Mouse (Mus musculus): Measurements from ENCODE around the gene Ankar. TPM values are rescaled to one million over a fixed set of nuclear protein-coding genes. Genes with fewer than 3 reads are reported as not detected.
A peak's percentile ranks its signal among the peaks of the same experiment; 100 is the strongest.

Ankar gene
- polyA plus RNA-seq (2012; rRNA removed) = 17.7 and 20.6 TPM in 2 replicates

GRCm38 (mm10) chr1:72700479-72700878, at the start of gene Ankar:
TSS of gene Ankar (minus strand) at chr1:72700579.
- peak; percentile 81 for TF ChIP-seq POLR2A (IDR thresholded peaks at IDR 0.05; ENCODE audit: control insufficient read depth, low read depth, low read length)
- TF ChIP-seq CTCF (IDR thresholded peaks at IDR 0.05; ENCODE audit: control insufficient read depth, insufficient read depth, insufficient replicate concordance, low read depth, low read length) = no peak
- Histone ChIP-seq H3K27me3 (ENCODE audit: control insufficient read depth, insufficient read depth, low read length) (no peaks in the 10 kb centered on the region), H3K4me3 (ENCODE audit: control insufficient read depth, low read depth, low read length) (peak within 1 kb of the TSS; percentile 86), H3K36me3 (ENCODE audit: control insufficient read depth, insufficient read depth, low read length) (no peaks in the 10 kb centered on the region), H3K27ac (ENCODE audit: control insufficient read depth, insufficient read depth, low read depth, low read length) (peak within 1 kb of the TSS; percentile 96), H3K4me1 (ENCODE audit: control insufficient read depth, insufficient read depth, low read length) (peaks cover 4% of the 10 kb centered on the region)

- no peak overlapping the region for H3K4me3 ChIP-seq (ENCODE audit: control insufficient read depth, low read depth, low read length)
- TF ChIP-seq POLR2A (IDR thresholded peaks at IDR 0.05; ENCODE audit: control insufficient read depth, low read depth, low read length) (no peak), CTCF (IDR thresholded peaks at IDR 0.05; ENCODE audit: control insufficient read depth, insufficient read depth, insufficient replicate concordance, low read depth, low read length) (no peak)
- no peaks in the 10 kb centered on the region for H3K27me3 ChIP-seq (ENCODE audit: control insufficient read depth, insufficient read depth, low read length)
- H3K4me1 ChIP-seq (ENCODE audit: control insufficient read depth, insufficient read depth, low read length) = no peaks in the 10 kb centered on the region
- H3K27ac ChIP-seq (ENCODE audit: control insufficient read depth, insufficient read depth, low read depth, low read length) = no peak overlapping the region
- H3K36me3 ChIP-seq (ENCODE audit: control insufficient read depth, insufficient read depth, low read length) = no peaks in the 10 kb centered on the region
Measured at GRCm38 (mm10) chr1:72746382-72746781, 46.0 kb upstream of the Ankar start.

GRCm38 (mm10) chr1:72744816-72745506, 44.6 kb upstream of the Ankar start:
- Histone ChIP-seq H3K4me3 (ENCODE audit: control insufficient read depth, low read depth, low read length) (no peak overlapping the region), H3K27me3 (ENCODE audit: control insufficient read depth, insufficient read depth, low read length) (no peaks in the 10 kb centered on the region), H3K4me1 (ENCODE audit: control insufficient read depth, insufficient read depth, low read length) (no peaks in the 10 kb centered on the region), H3K36me3 (ENCODE audit: control insufficient read depth, insufficient read depth, low read length) (no peaks in the 10 kb centered on the region), H3K27ac (ENCODE audit: control insufficient read depth, insufficient read depth, low read depth, low read length) (no peak overlapping the region)
- no peak for TF ChIP-seq POLR2A (IDR thresholded peaks at IDR 0.05; ENCODE audit: control insufficient read depth, low read depth, low read length)
- no peak for TF ChIP-seq CTCF (IDR thresholded peaks at IDR 0.05; ENCODE audit: control insufficient read depth, insufficient read depth, insufficient replicate concordance, low read depth, low read length)

DNA sequence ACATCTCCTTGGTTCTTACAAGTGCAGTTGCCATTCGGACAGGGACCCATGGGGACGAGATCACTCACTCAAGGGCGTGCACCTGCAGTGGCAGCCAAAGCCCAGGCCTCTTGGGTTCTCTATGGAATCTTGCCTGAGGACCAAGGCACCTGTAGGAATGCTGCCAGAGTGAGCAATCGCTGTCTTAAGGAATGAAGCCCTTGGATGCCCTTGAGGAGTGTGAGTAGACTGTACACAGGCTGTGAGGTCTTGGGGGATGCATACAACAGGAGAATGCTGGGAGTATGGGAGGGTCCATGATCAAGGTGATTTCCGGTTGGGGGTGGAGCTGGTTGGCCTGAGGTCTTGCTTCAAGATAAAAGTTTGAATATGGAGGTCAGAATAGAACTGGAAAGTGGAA, 41.0 kb upstream of the Ankar start:
- no peak for TF ChIP-seq CTCF (IDR thresholded peaks at IDR 0.05; ENCODE audit: control insufficient read depth, insufficient read depth, insufficient replicate concordance, low read depth, low read length)
- no peak for TF ChIP-seq POLR2A (IDR thresholded peaks at IDR 0.05; ENCODE audit: control insufficient read depth, low read depth, low read length)
- Histone ChIP-seq H3K27ac (ENCODE audit: control insufficient read depth, insufficient read depth, low read depth, low read length) (no peak overlapping the region), H3K36me3 (ENCODE audit: control insufficient read depth, insufficient read depth, low read length) (no peaks in the 10 kb centered on the region), H3K27me3 (ENCODE audit: control insufficient read depth, insufficient read depth, low read length) (no peaks in the 10 kb centered on the region), H3K4me1 (ENCODE audit: control insufficient read depth, insufficient read depth, low read length) (no peaks in the 10 kb centered on the region), H3K4me3 (ENCODE audit: control insufficient read depth, low read depth, low read length) (no peak overlapping the region)

DNA sequence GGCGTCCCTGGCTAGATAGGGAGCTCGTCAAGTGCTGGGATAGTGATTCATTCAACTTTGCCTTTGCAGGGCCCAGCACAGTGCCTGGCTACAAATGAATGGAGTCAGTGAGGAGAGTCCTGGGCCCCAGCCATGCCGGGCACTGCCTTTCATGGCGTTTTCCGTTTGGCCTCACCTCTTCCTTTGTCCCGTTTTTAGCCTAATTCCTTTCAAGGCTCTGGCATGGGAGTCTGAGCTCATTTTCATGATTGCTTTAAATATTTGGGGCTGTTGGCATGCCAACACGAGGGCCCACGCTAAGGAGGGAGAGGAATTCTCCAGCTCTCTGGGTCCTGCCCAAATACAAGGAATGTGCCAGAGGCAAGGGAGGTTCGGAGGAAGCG, 39.3 kb upstream of the Ankar start:
- H3K36me3 ChIP-seq (ENCODE audit: control insufficient read depth, insufficient read depth, low read length) = no peaks in the 10 kb centered on the region
- H3K4me1 ChIP-seq (ENCODE audit: control insufficient read depth, insufficient read depth, low read length) = no peaks in the 10 kb centered on the region
- no peaks in the 10 kb centered on the region for H3K27me3 ChIP-seq (ENCODE audit: control insufficient read depth, insufficient read depth, low read length)
- no peak for TF ChIP-seq POLR2A (IDR thresholded peaks at IDR 0.05; ENCODE audit: control insufficient read depth, low read depth, low read length)
- TF ChIP-seq CTCF (IDR thresholded peaks at IDR 0.05; ENCODE audit: control insufficient read depth, insufficient read depth, insufficient replicate concordance, low read depth, low read length) = no peak
- no peak overlapping the region for H3K27ac ChIP-seq (ENCODE audit: control insufficient read depth, insufficient read depth, low read depth, low read length)
- no peak overlapping the region for H3K4me3 ChIP-seq (ENCODE audit: control insufficient read depth, low read depth, low read length)

DNA sequence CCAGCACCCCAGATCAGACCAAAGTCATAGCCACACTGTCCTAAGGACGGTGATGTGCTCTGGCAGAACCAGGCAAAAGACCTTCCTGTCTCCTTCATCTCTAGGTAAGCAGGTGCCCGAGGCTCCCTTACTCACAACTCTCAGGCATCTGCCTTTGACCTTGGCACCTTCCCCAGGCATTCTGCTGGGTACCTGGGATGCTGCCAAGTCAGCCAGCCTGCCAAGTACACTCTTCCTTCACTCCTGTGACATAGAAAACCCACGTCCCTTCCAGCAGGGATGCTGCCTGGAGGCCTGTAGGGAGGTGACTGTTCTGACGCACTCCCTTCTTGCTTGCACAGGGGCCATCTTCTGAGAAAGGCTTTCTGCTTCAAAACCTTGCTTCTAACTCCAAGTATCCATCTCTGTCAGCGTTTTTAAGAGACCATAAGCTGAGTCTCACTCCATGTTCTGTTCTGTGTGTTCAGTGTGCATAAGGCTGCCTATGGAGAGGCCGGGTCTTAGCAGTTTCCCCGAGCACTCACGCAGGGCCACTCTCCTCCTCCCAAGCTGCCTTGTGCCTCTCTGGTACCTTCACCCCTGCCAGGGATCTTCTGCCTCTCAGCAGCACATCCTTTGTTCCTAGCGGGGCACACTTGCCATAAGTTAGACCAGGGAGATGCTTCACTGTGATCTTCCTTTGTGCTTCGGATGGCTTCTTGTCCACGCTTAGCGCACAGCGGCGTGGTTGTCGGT, 38.7 kb upstream of the Ankar start:
- H3K4me1 ChIP-seq (ENCODE audit: control insufficient read depth, insufficient read depth, low read length) = no peaks in the 10 kb centered on the region
- no peak for TF ChIP-seq POLR2A (IDR thresholded peaks at IDR 0.05; ENCODE audit: control insufficient read depth, low read depth, low read length)
- no peak for TF ChIP-seq CTCF (IDR thresholded peaks at IDR 0.05; ENCODE audit: control insufficient read depth, insufficient read depth, insufficient replicate concordance, low read depth, low read length)
- no peaks in the 10 kb centered on the region for H3K36me3 ChIP-seq (ENCODE audit: control insufficient read depth, insufficient read depth, low read length)
- no peak overlapping the region for H3K27ac ChIP-seq (ENCODE audit: control insufficient read depth, insufficient read depth, low read depth, low read length)
- H3K4me3 ChIP-seq (ENCODE audit: control insufficient read depth, low read depth, low read length) = no peak overlapping the region
- no peaks in the 10 kb centered on the region for H3K27me3 ChIP-seq (ENCODE audit: control insufficient read depth, insufficient read depth, low read length)

- H3K4me1 ChIP-seq (ENCODE audit: control insufficient read depth, insufficient read depth, low read length) = no peaks in the 10 kb centered on the region
- no peaks in the 10 kb centered on the region for H3K27me3 ChIP-seq (ENCODE audit: control insufficient read depth, insufficient read depth, low read length)
- TF ChIP-seq POLR2A (IDR thresholded peaks at IDR 0.05; ENCODE audit: control insufficient read depth, low read depth, low read length) = no peak
- H3K4me3 ChIP-seq (ENCODE audit: control insufficient read depth, low read depth, low read length) = no peak overlapping the region
- H3K27ac ChIP-seq (ENCODE audit: control insufficient read depth, insufficient read depth, low read depth, low read length) = no peak overlapping the region
- no peaks in the 10 kb centered on the region for H3K36me3 ChIP-seq (ENCODE audit: control insufficient read depth, insufficient read depth, low read length)
Measured at GRCm38 (mm10) chr1:72736397-72737125, 36.2 kb upstream of the Ankar start.

Measured in testis, adult 2 months (tissue).